Mouse (Mus musculus) E14TG2a.4 (cell line): ENCODE measurements at regions not wholly inside any gene's neighbourhood (a gene's known extent, or its start where the extent isn't known, plus 50 kb on each side); places are given as distances from the start of the nearest gene placed in this dataset.

Experiments used
- CTCF ChIP-seq: conservative IDR thresholded peaks from 2 replicates; pipeline ENCODE4 v1.5.1; 2014; ENCODE audit warnings: low read length
- POU5F1 ChIP-seq: IDR thresholded peaks from 2 replicates; pipeline ENCODE4 v1.6.1; 2014; ENCODE audit warnings: low read length, borderline replicate concordance

DNA sequence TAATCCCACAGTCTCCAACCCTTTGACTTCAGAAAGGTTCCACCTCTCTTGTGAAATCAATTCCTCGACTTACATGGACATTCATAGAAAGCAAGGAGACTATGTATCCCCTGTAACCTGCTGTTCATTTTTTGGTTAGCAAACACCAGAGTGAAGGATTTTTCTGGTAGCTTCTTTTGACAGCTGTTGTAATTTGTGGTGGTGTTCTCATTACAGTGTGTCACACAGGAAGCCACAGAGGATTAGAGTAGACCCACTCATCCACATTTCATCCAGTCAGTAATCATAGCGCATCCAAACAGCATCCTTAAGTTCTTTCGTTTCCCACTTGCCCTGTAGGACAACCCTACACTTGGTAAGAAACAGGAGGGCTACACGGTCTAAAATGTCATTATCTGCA is 443.1 kb downstream of the Efna5 start:
- TF ChIP-seq CTCF, result no peak
- no peak for TF ChIP-seq POU5F1
